Mouse (Mus musculus) heart, adult 2 months (tissue): ENCODE measurements around the gene Tmem53. TPM values are rescaled to one million over a fixed set of nuclear protein-coding genes. Genes with fewer than 3 reads are reported as not detected.

Experiments used
- DNase-seq, 2 experiments: peaks; one replicate each; pipeline ENCODE4 v3.0.0; 2021
- H3K27ac ChIP-seq: fragments of 200-600 bp; 2 replicates; pipeline ENCODE4 v1.8.1; 2022
- H3K27me3 ChIP-seq: fragments of 200-500 bp; 2 replicates; pipeline ENCODE4 v1.6.1; 2012; ENCODE audit warnings: mild to moderate bottlenecking, low read length, inconsistent platforms, mixed read lengths; ENCODE audit not compliant: control insufficient read depth, insufficient read depth
- H3K36me3 ChIP-seq: fragments of 200-500 bp; 2 replicates; pipeline ENCODE4 v1.6.1; 2012; ENCODE audit warnings: low read length, inconsistent platforms; ENCODE audit not compliant: control insufficient read depth, insufficient read depth
- H3K4me1 ChIP-seq: fragments of 200-500 bp; 2 replicates; pipeline ENCODE4 v1.6.1; 2011; ENCODE audit warnings: low read length; ENCODE audit not compliant: control insufficient read depth, insufficient read depth
- H3K4me3 ChIP-seq: fragments of 200-600 bp; 2 replicates; pipeline ENCODE4 v1.8.1; 2022
- H3K79me2 ChIP-seq: fragments of 200-500 bp; replicated peaks from 2 replicates; pipeline ENCODE4 v1.6.1; 2012; ENCODE audit warnings: mild to moderate bottlenecking, inconsistent platforms, low read length, moderate library complexity, mixed read lengths; ENCODE audit not compliant: control insufficient read depth, insufficient read depth
- H3K9ac ChIP-seq: fragments of 200-500 bp; 2 replicates; pipeline ENCODE4 v1.6.1; 2012; ENCODE audit warnings: low read depth, mild to moderate bottlenecking, control low read depth, inconsistent platforms, low read length, mixed read lengths
- CTCF ChIP-seq: fragments of 200-600 bp; IDR thresholded peaks from 2 replicates; pipeline ENCODE4 v1.8.1; 2022; ENCODE audit warnings: antibody characterized with exemption, mild to moderate bottlenecking, moderate library complexity
- EP300 ChIP-seq: fragments of 200-500 bp; IDR thresholded peaks from 2 replicates; pipeline ENCODE4 v1.6.1; 2011; ENCODE audit warnings: low read depth, low read length, control low read depth; ENCODE audit not compliant: insufficient read depth
- POLR2A ChIP-seq: fragments of 200-500 bp; IDR thresholded peaks from 2 replicates; pipeline ENCODE4 v1.6.1; 2011; ENCODE audit warnings: mild to moderate bottlenecking, low read depth, low read length, control low read depth; ENCODE audit not compliant: insufficient read depth
- WGBS: fragments of 180-500 bp; shearing (Covaris S2); methylation state at CpG from one replicate; pipeline ENCODE4 v1.1.7; 2018; 5-methylcytosine and 5-hydroxymethylcytosine counted together
- intact Hi-C: fragments of 180-260 bp; cut with DNase I; formaldehyde crosslinking; loops from one replicate; pipeline ENCODE4 v1.15.1; 2025
- polyA plus RNA-seq: library from polyadenylated mRNA; depleted of rRNA; stranded (reverse); fragments of >200 nt; gene quantifications from 2 replicates; pipeline ENCODE4 v1.2.3, GENCODE M21; 2012
- total RNA-seq, 2 experiments: library from RNA; stranded (reverse); gene quantifications; 2 replicates each; pipeline ENCODE4 v1.2.3; 2021

Gene Tmem53
- total and polyA plus RNA-seq, 3 experiments, result 25.0 to 62.3 (median 30.6) TPM

- no peaks in the 10 kb centered on the region for H3K4me1 ChIP-seq
- H3K9ac ChIP-seq, result no peak overlapping the region
- no peak for DNase-seq
- H3K36me3 ChIP-seq, result no peaks in the 10 kb centered on the region
- intact Hi-C loops, result loop anchor here (10.0 kb wide), 1 partner anchor 209 kb away; no protein-coding TSS in a partner anchor
- no peaks in the 10 kb centered on the region for H3K79me2 ChIP-seq
- WGBS, result 88% methylated on average over 6 of the region's 6 CpGs
- H3K4me3 ChIP-seq, result no peak overlapping the region
- no peaks in the 10 kb centered on the region for H3K27me3 ChIP-seq
- TF ChIP-seq POLR2A (no peak), CTCF (no peak), EP300 (no peak)
- H3K27ac ChIP-seq, result no peak overlapping the region
These were observed 37.5 kb upstream of the Tmem53 start for GRCm38 (mm10) chr4:117214250-117214649.

DNA sequence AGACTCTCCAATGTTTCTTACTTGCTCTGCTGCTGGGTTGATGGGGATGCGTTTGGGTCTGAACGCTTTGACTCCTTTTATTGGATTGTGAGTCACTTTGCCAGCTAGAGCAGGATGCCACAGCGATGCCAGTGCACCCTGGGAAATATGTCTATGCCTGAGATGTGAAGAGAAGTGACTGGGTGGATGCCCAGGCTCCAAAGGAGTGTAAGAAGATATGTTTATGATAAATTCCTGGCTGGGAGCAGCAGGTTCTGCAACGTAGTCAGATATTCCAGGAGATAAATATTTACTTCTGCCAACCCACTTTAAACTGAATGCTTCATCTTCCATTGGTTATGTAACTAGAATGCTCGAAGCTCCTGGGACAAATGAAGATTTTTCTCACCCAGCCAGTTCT is 34.7 kb upstream of the Tmem53 start:
- no peak overlapping the region for H3K4me3 ChIP-seq
- no peaks in the 10 kb centered on the region for H3K27me3 ChIP-seq
- no peaks in the 10 kb centered on the region for H3K79me2 ChIP-seq
- no peak for TF ChIP-seq CTCF
- no peak for TF ChIP-seq EP300
- TF ChIP-seq POLR2A, result no peak
- H3K27ac ChIP-seq, result no peak overlapping the region
- H3K4me1 ChIP-seq, result no peaks in the 10 kb centered on the region
- no peak overlapping the region for H3K9ac ChIP-seq
- 73% methylated on average over 5 of the region's 5 CpGs for WGBS
- intact Hi-C loops, result loop anchor here (1.0 to 10.0 kb wide), 2 partner anchors 33 to 212 kb away; no protein-coding TSS in a partner anchor
- DNase-seq, result no peak
- no peaks in the 10 kb centered on the region for H3K36me3 ChIP-seq

- no peak overlapping the region for H3K4me3 ChIP-seq
- no peaks in the 10 kb centered on the region for H3K36me3 ChIP-seq
- H3K4me1 ChIP-seq, result no peaks in the 10 kb centered on the region
- TF ChIP-seq EP300, result 0 out of 2 replicates have a peak, but pooled peaks have one; percentile 20
- TF ChIP-seq CTCF, result no peak; the same call in 1 of the 2 replicates
- no peak for TF ChIP-seq POLR2A
- no peaks in the 10 kb centered on the region for H3K79me2 ChIP-seq
- H3K27ac ChIP-seq, result no peak overlapping the region
- DNase-seq, result peak; percentile 49 to 62
- no peaks in the 10 kb centered on the region for H3K27me3 ChIP-seq
- no peak overlapping the region for H3K9ac ChIP-seq
- intact Hi-C loops, result loop anchor here (10.0 kb wide), 1 partner anchor 214 kb away; no protein-coding TSS in a partner anchor
- WGBS, result 25% methylated on average over 10 of the region's 10 CpGs
These were observed 33.1 kb upstream of the Tmem53 start for GRCm38 (mm10) chr4:117218517-117219219.

DNA sequence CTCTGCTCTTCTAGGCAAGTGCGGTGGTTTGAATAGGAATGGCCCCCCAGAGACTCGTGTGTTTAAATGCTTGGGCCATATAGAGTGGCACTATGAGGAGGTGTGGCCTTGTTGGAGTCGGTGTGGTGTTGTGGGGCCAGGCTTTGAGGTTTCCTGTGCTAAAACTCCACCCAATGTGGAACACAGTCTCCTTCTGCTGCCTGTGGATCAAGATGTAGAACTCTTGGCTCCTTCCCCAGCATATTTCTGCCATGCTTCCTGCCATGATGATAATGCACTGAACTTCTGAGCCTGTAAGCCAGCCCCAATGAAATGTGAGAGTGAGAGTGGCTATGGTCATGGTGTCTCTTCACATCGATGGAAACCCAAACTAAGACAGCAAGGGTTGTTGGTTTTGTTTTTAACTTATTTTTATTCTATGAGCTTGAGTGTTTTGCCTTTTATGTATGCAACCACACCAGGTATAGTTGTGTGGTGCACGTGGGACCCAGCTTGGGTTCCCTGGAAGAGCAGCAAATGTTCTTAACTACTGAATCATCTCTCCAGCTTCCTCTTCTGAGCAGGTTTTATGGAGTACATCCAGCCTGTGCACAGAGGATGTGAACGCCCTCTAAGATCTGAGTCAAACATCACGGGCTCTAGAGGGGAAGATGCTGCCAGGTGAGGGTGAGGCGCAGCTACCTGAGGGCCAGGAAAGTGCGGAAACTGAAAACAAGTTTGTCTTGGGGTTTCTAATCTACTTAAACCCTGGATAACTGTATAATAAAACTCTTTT is 30.8 kb upstream of the Tmem53 start:
- no peaks in the 10 kb centered on the region for H3K4me1 ChIP-seq
- H3K79me2 ChIP-seq, result no peaks in the 10 kb centered on the region
- no peak overlapping the region for H3K27ac ChIP-seq
- H3K27me3 ChIP-seq, result no peaks in the 10 kb centered on the region
- H3K36me3 ChIP-seq, result no peaks in the 10 kb centered on the region
- TF ChIP-seq CTCF (no peak), POLR2A (no peak), EP300 (no peak)
- WGBS, result 66% methylated on average over 9 of the region's 9 CpGs
- no peak overlapping the region for H3K9ac ChIP-seq
- no peak for DNase-seq
- H3K4me3 ChIP-seq, result no peak overlapping the region
- intact Hi-C loops, result no loop called here

GRCm38 (mm10) chr4:117221836-117222235 is 29.9 kb upstream of the Tmem53 start:
- intact Hi-C loops, result no loop called here
- Histone ChIP-seq H3K9ac (no peak overlapping the region), H3K36me3 (no peaks in the 10 kb centered on the region), H3K27me3 (no peaks in the 10 kb centered on the region; the same call in 1 of the 2 replicates), H3K4me1 (no peaks in the 10 kb centered on the region), H3K27ac (no peak overlapping the region), H3K4me3 (no peak overlapping the region), H3K79me2 (no peaks in the 10 kb centered on the region)
- DNase-seq, result peak in 1 of 2 experiments; percentile 42
- 68% methylated on average over 9 of the region's 9 CpGs for WGBS
- TF ChIP-seq POLR2A, result no peak
- TF ChIP-seq CTCF, result no peak
- TF ChIP-seq EP300, result no peak

DNA sequence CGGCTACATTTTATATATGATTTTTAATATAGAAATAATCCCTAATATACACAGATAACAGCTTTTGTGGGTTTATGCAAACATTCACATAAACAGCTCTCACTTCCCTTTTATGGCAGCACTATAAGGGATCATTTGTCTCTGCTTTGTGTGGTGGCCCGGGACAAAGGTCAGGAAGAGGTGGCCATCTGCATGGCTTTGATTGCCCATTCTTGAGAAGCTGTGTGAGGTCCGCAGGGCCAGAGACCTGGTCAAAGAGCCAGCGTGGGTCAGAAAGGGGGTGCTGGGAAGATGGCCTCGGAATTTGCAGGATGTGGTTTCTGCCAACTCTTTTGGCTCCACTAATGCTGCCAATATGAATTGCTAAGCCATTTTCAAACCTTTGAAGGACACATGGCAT is 28.8 kb upstream of the Tmem53 start:
- Histone ChIP-seq H3K4me1 (no peaks in the 10 kb centered on the region), H3K36me3 (no peaks in the 10 kb centered on the region), H3K27me3 (no peaks in the 10 kb centered on the region; the same call in 1 of the 2 replicates), H3K9ac (no peak overlapping the region), H3K4me3 (no peak overlapping the region), H3K27ac (no peak overlapping the region), H3K79me2 (no peaks in the 10 kb centered on the region)
- TF ChIP-seq CTCF (no peak), POLR2A (no peak), EP300 (no peak)
- DNase-seq, result no peak
- intact Hi-C loops, result no loop called here
- WGBS, result 69% methylated on average over 5 of the region's 5 CpGs
